7 mouse cellular contexts compared by ENCODE assay signal in genomic region chr1:74389831-74390286, GRCm38 (mm10). TPM values are rescaled to one million over a fixed set of nuclear protein-coding genes. Genes with fewer than 3 reads are reported as not detected.
DNase-seq lines count a peak whose midpoint lies in the region; ATAC-seq and TF ChIP-seq lines count a peak whose summit lies in the region.

No protein-coding gene starts in this region.

- H3K4me3 ChIP-seq in ES-Bruce4 (ENCODE audit: low read depth, low read length) (peak overlapping the region; percentile 51), macrophage (ENCODE audit: inconsistent target) (peak overlapping the region; percentile 28; the same call in 1 of the 2 replicates)
- peak overlapping the region; percentile 86 for H3K4me3 ChIP-seq in heart, embryonic 10.5 days
- 0 out of 2 replicates have a peak overlapping the region, but pooled peaks have one; percentile 7 for H3K4me3 ChIP-seq in kidney, postnatal 0 days (replicated peaks; ENCODE audit: low read depth, low read length)
- H3K4me3 ChIP-seq in stomach, postnatal 0 days (ENCODE audit: low read depth, low read length) = peak overlapping the region; percentile 91; the same call in 1 of the 2 replicates

- no peak for TF ChIP-seq EP300 in ES-Bruce4 (IDR thresholded peaks at IDR 0.05; ENCODE audit: insufficient read depth, low read depth, low read length)
- no peak for TF ChIP-seq EP300 in stomach, postnatal 0 days (optimal IDR thresholded peaks at IDR 0.05)

- peaks cover 3% of the 10 kb centered on the region; the same call in 1 of the 2 replicates for H3K36me3 ChIP-seq in ES-Bruce4 (ENCODE audit: control insufficient read depth, insufficient read depth, low read length, poor library complexity, severe bottlenecking)
- H3K36me3 ChIP-seq in heart, embryonic 10.5 days = peaks cover 18% of the 10 kb centered on the region
- H3K36me3 ChIP-seq in kidney, postnatal 0 days (ENCODE audit: insufficient read depth, low read length) = peaks cover 12% of the 10 kb centered on the region
- H3K36me3 ChIP-seq in macrophage (ENCODE audit: inconsistent target) = peaks cover 21% of the 10 kb centered on the region
- H3K36me3 ChIP-seq in stomach, postnatal 0 days (ENCODE audit: control insufficient read depth, insufficient read depth, low read length) = peaks cover 9% of the 10 kb centered on the region

- 0 out of 2 replicates have a peak overlapping the region, but pooled peaks have one; percentile 3 for H3K27ac ChIP-seq in ES-Bruce4 (ENCODE audit: insufficient read depth, low read length)
- H3K27ac ChIP-seq in heart, embryonic 10.5 days = peak overlapping the region; percentile 100
- H3K27ac ChIP-seq in kidney, postnatal 0 days = peak overlapping the region; percentile 100
- peak overlapping the region; percentile 69 for H3K27ac ChIP-seq in macrophage
- peak overlapping the region; percentile 100 for H3K27ac ChIP-seq in stomach, postnatal 0 days (replicated peaks)

- no peak for ATAC-seq in kidney, postnatal 0 days (replicated peaks; ENCODE audit: low FRiP score, low read depth)
- ATAC-seq in stomach, postnatal 0 days (ENCODE audit: low FRiP score, low TSS enrichment) = no peak

- TF ChIP-seq CTCF in ES-Bruce4 (IDR thresholded peaks at IDR 0.05; ENCODE audit: low read depth, low read length) = no peak
- TF ChIP-seq CTCF in kidney, postnatal 0 days (IDR thresholded peaks at IDR 0.05; ENCODE audit: low read depth) = no peak
- no peak for TF ChIP-seq CTCF in stomach, postnatal 0 days (IDR thresholded peaks at IDR 0.05; ENCODE audit: low read depth)

- H3K79me2 ChIP-seq in macrophage (ENCODE audit: inconsistent target) = peaks cover 28% of the 10 kb centered on the region

- WGBS in heart, embryonic 10.5 days = 2% methylated on average over 29 of the region's 29 CpGs
- 5% methylated on average over 29 of the region's 29 CpGs for WGBS in kidney, postnatal 0 days
- 9% methylated on average over 27 of the region's 29 CpGs for WGBS in macrophage (ENCODE audit: missing documents)
- 7% methylated on average over 29 of the region's 29 CpGs for WGBS in stomach, postnatal 0 days

- H3K27me3 ChIP-seq in ES-Bruce4 (ENCODE audit: control insufficient read depth, insufficient read depth, low read length, poor library complexity, severe bottlenecking) = no peaks in the 10 kb centered on the region
- no peaks in the 10 kb centered on the region for H3K27me3 ChIP-seq in heart, embryonic 10.5 days (ENCODE audit: insufficient read depth, poor library complexity, severe bottlenecking)
- no peaks in the 10 kb centered on the region for H3K27me3 ChIP-seq in kidney, postnatal 0 days (ENCODE audit: insufficient read depth, low read length)
- no peaks in the 10 kb centered on the region for H3K27me3 ChIP-seq in stomach, postnatal 0 days (ENCODE audit: control insufficient read depth, insufficient read depth, low read length)

- no peaks in the 10 kb centered on the region for H3K9me3 ChIP-seq in ES-Bruce4 (replicated peaks; ENCODE audit: control insufficient read depth, insufficient read depth, low read length, poor library complexity, severe bottlenecking)
- H3K9me3 ChIP-seq in heart, embryonic 10.5 days = no peaks in the 10 kb centered on the region
- no peaks in the 10 kb centered on the region for H3K9me3 ChIP-seq in kidney, postnatal 0 days (replicated peaks; ENCODE audit: low read length)
- no peaks in the 10 kb centered on the region for H3K9me3 ChIP-seq in stomach, postnatal 0 days (ENCODE audit: control insufficient read depth, low read length)

- peak overlapping the region; percentile 59 for H3K4me2 ChIP-seq in kidney, postnatal 0 days (ENCODE audit: low read length)
- H3K4me2 ChIP-seq in stomach, postnatal 0 days (replicated peaks; ENCODE audit: low read depth) = peak overlapping the region; percentile 96

- H3K4me1 ChIP-seq in ES-Bruce4 (ENCODE audit: control insufficient read depth, insufficient read depth, low read length) = no peaks in the 10 kb centered on the region
- H3K4me1 ChIP-seq in heart, embryonic 10.5 days = peaks cover 62% of the 10 kb centered on the region
- H3K4me1 ChIP-seq in kidney, postnatal 0 days (replicated peaks; ENCODE audit: insufficient read depth, low read length) = peaks cover 29% of the 10 kb centered on the region
- H3K4me1 ChIP-seq in stomach, postnatal 0 days (replicated peaks; ENCODE audit: control insufficient read depth, insufficient read depth) = peaks cover 3% of the 10 kb centered on the region

- peak overlapping the region; percentile 97 for H3K9ac ChIP-seq in ES-Bruce4 (ENCODE audit: low read depth, poor library complexity, severe bottlenecking)
- peak overlapping the region; percentile 46; the same call in 1 of the 2 replicates for H3K9ac ChIP-seq in kidney, postnatal 0 days (ENCODE audit: low read depth, low read length)
- H3K9ac ChIP-seq in stomach, postnatal 0 days (ENCODE audit: low read length) = peak overlapping the region; percentile 54

- DNase-seq in adrenal gland, postnatal 25 days = peak; percentile 58
- DNase-seq in heart, embryonic 10.5 days (ENCODE audit: low spot score) = peak; percentile 87
- DNase-seq in kidney, postnatal 0 days (ENCODE audit: low spot score) = peak; percentile 58
- no peak for DNase-seq in stomach, postnatal 0 days (ENCODE audit: low spot score)
- DNase-seq in urinary bladder, adult 18-20 months (ENCODE audit: low spot score in 2 of 2) = no peak

- TF ChIP-seq POLR2A in ES-Bruce4 (IDR thresholded peaks at IDR 0.05; ENCODE audit: insufficient read depth, low read length) = no peak

RNA-seq across cellular contexts. Expression of gene Ctdsp1, which starts 1.4 kb away (rescaled TPM):
- polyA plus RNA-seq in ES-Bruce4 (2011; ENCODE audit: insufficient read depth, insufficient read length, low read depth, missing spikeins) (28.6 and 33.6 TPM in 2 replicates), macrophage (2018) (82.2 to 152 TPM (median 116 TPM) in 3 replicates)
- total RNA-seq in adrenal gland, postnatal 25 days (2021) = 168 and 179 TPM in 2 replicates
- polyA plus RNA-seq in heart, embryonic 10.5 days (2016; fragmentation: Nextera tagmentation; extraction: Ambion mirVana) = 55.9 and 69.2 TPM in 2 replicates
- polyA plus RNA-seq in kidney, postnatal 0 days (2015; fragmentation: Nextera tagmentation; extraction: Ambion mirVana) = 73.3 and 75.8 TPM in 2 replicates
- 10 to 100 TPM; 19.5 to 66.8 (median 34.4) TPM for total RNA-seq in macrophage (2018; cell fraction: chromatin; rRNA removed)
- 100 to 1,000 TPM in 22 of 26 experiments, 10 to 100 TPM in 4; 88.3 to 172 (median 115) TPM for total RNA-seq in macrophage (2018; cell fraction: cytosol; rRNA removed)
- 100 to 1,000 TPM in 1 of 26 experiments, 10 to 100 TPM in 25; 37.1 to 101 (median 59.1) TPM for total RNA-seq in macrophage (2018; cell fraction: nucleus; rRNA removed)
- polyA plus RNA-seq in stomach, postnatal 0 days (2015; fragmentation: Nextera tagmentation; extraction: Ambion mirVana) = 45.2 and 47.4 TPM in 2 replicates

RNA-seq across cellular contexts. Expression of gene Slc11a1, which starts 14.9 kb away (rescaled TPM):
- polyA plus RNA-seq in ES-Bruce4 (2011; ENCODE audit: insufficient read depth, insufficient read length, low read depth, missing spikeins) (0.94 and 1.5 TPM in 2 replicates), macrophage (2018) (377 to 467 TPM (median 435 TPM) in 3 replicates)
- total RNA-seq in adrenal gland, postnatal 25 days (2021) = 5.8 and 11.4 TPM in 2 replicates
- polyA plus RNA-seq in heart, embryonic 10.5 days (2016; fragmentation: Nextera tagmentation; extraction: Ambion mirVana) = 1.1 and 1.6 TPM in 2 replicates
- polyA plus RNA-seq in kidney, postnatal 0 days (2015; fragmentation: Nextera tagmentation; extraction: Ambion mirVana) = 2.6 and 3.6 TPM in 2 replicates
- 100 to 1,000 TPM in 25 of 26 experiments, 10 to 100 TPM in 1; 65.4 to 694 (median 454) TPM for total RNA-seq in macrophage (2018; cell fraction: chromatin; rRNA removed)
- 100 to 1,000 TPM; 292 to 674 (median 440) TPM for total RNA-seq in macrophage (2018; cell fraction: cytosol; rRNA removed)
- 100 to 1,000 TPM; 115 to 958 (median 476) TPM for total RNA-seq in macrophage (2018; cell fraction: nucleus; rRNA removed)
- 3.0 and 3.8 TPM in 2 replicates for polyA plus RNA-seq in stomach, postnatal 0 days (2015; fragmentation: Nextera tagmentation; extraction: Ambion mirVana)

RNA-seq across cellular contexts. Expression of gene Vil1, which starts 19.3 kb away (rescaled TPM):
- 0.61 TPM in 2 replicates for polyA plus RNA-seq in ES-Bruce4 (2011; ENCODE audit: insufficient read depth, insufficient read length, low read depth, missing spikeins)
- 1.6 TPM in 2 replicates for total RNA-seq in adrenal gland, postnatal 25 days (2021)
- polyA plus RNA-seq in heart, embryonic 10.5 days (2016; fragmentation: Nextera tagmentation; extraction: Ambion mirVana) = 0.94 and 1.1 TPM in 2 replicates
- polyA plus RNA-seq in kidney, postnatal 0 days (2015; fragmentation: Nextera tagmentation; extraction: Ambion mirVana) = 17.0 and 18.0 TPM in 2 replicates
- total RNA-seq in macrophage (2018; cell fraction: chromatin; rRNA removed) = under 1 TPM in 9 of 26 experiments, not detected in 17; 0.18 to 0.94 (median 0.40) TPM
- under 1 TPM in 23 of 26 experiments, not detected in 3; 0.03 to 0.28 (median 0.11) TPM for total RNA-seq in macrophage (2018; cell fraction: cytosol; rRNA removed)
- total RNA-seq in macrophage (2018; cell fraction: nucleus; rRNA removed) = under 1 TPM in 12 of 26 experiments, not detected in 14; 0.17 to 0.70 (median 0.32) TPM
- 0.04 to 0.06 TPM in 2 of 3 replicates, not detected in the other for polyA plus RNA-seq in macrophage (2018)
- 11.1 and 12.8 TPM in 2 replicates for polyA plus RNA-seq in stomach, postnatal 0 days (2015; fragmentation: Nextera tagmentation; extraction: Ambion mirVana)

RNA-seq across cellular contexts. Expression of gene Catip, which starts 28.0 kb away (rescaled TPM):
- 0.75 TPM in 1 of 2 replicates, not detected in the other for polyA plus RNA-seq in ES-Bruce4 (2011; ENCODE audit: insufficient read depth, insufficient read length, low read depth, missing spikeins)
- 0.67 TPM in 2 replicates for total RNA-seq in adrenal gland, postnatal 25 days (2021)
- 0.20 and 0.28 TPM in 2 replicates for polyA plus RNA-seq in heart, embryonic 10.5 days (2016; fragmentation: Nextera tagmentation; extraction: Ambion mirVana)
- polyA plus RNA-seq in kidney, postnatal 0 days (2015; fragmentation: Nextera tagmentation; extraction: Ambion mirVana) = 0.59 and 0.75 TPM in 2 replicates
- total RNA-seq in macrophage (2018; cell fraction: chromatin; rRNA removed) = 1 to 10 TPM in 1 of 26 experiments, under 1 TPM in 6, not detected in 19; 0.31 to 1.3 (median 0.81) TPM
- under 1 TPM; 0.03 to 0.68 (median 0.14) TPM for total RNA-seq in macrophage (2018; cell fraction: cytosol; rRNA removed)
- total RNA-seq in macrophage (2018; cell fraction: nucleus; rRNA removed) = 1 to 10 TPM in 6 of 26 experiments, under 1 TPM in 12, not detected in 8; 0.29 to 1.7 (median 0.84) TPM
- polyA plus RNA-seq in macrophage (2018) = 0.19 to 0.80 TPM (median 0.30 TPM) in 3 replicates
- polyA plus RNA-seq in stomach, postnatal 0 days (2015; fragmentation: Nextera tagmentation; extraction: Ambion mirVana) = 0.50 and 0.73 TPM in 2 replicates

Comparison
In these comparisons a context has a peak if more than half of its experiments do, and no peak if none do; other contexts are left out.
1. H3K27ac ChIP-seq: peak in every context shown above with its lines; median percentile 100 in heart, embryonic 10.5 days; 100 in kidney, postnatal 0 days; 100 in stomach, postnatal 0 days; 69 in macrophage; 3 in ES-Bruce4.
2. H3K4me3 ChIP-seq: peak in every context shown above with its lines; median percentile 91 in stomach, postnatal 0 days; 86 in heart, embryonic 10.5 days; 51 in ES-Bruce4; 28 in macrophage; 7 in kidney, postnatal 0 days.
3. H3K9ac ChIP-seq: peak in every context shown above with its lines; median percentile 97 in ES-Bruce4; 54 in stomach, postnatal 0 days; 46 in kidney, postnatal 0 days.
4. DNase-seq: peak in adrenal gland, postnatal 25 days (single experiment), heart, embryonic 10.5 days (single experiment) and kidney, postnatal 0 days (single experiment); none in stomach, postnatal 0 days (single experiment) and urinary bladder, adult 18-20 months (0 of 2).
5. RNA of gene Slc11a1, which starts 14.9 kb away (polyA plus RNA-seq): 377 to 467 TPM in macrophage; 3.0 to 3.8 TPM in stomach, postnatal 0 days, 2.6 to 3.6 TPM in kidney, postnatal 0 days, 1.1 to 1.6 TPM in heart, embryonic 10.5 days and 0.94 to 1.5 TPM in ES-Bruce4; every median in the first group is over 10 times any median in the second.